Mouse (Mus musculus): Measurements from ENCODE around the gene Aff3. TPM values are rescaled to one million over a fixed set of nuclear protein-coding genes. Genes with fewer than 3 reads are reported as not detected.

Aff3 gene
- polyA plus RNA-seq, 1 experiment from 2014 or later = 0.38 TPM

GRCm38 (mm10) chr1:38594766-38595165 is 70.0 kb downstream of the Aff3 start:
- no peak for ATAC-seq (ENCODE audit: low read depth)
- Histone ChIP-seq H3K4me2 (ENCODE audit: low read depth, low read length) (no peak overlapping the region), H3K4me3 (ENCODE audit: low read depth, low read length) (no peak overlapping the region), H3K4me1 (ENCODE audit: control insufficient read depth, low read depth, low read length) (no peaks in the 10 kb centered on the region), H3K36me3 (ENCODE audit: control insufficient read depth, insufficient read depth) (no peaks in the 10 kb centered on the region), H3K9ac (ENCODE audit: low read depth, low read length) (no peak overlapping the region), H3K27me3 (ENCODE audit: control insufficient read depth, insufficient read depth, low read depth, low read length) (no peaks in the 10 kb centered on the region), H3K27ac (ENCODE audit: low read length) (no peak overlapping the region), H3K9me3 (replicated peaks; ENCODE audit: control insufficient read depth, low read length) (no peaks in the 10 kb centered on the region)
- 53% methylated on average over 5 of the region's 5 CpGs for WGBS (ENCODE audit: insufficient replicate concordance)

- Histone ChIP-seq H3K27me3 (ENCODE audit: control insufficient read depth, insufficient read depth, low read depth, low read length) (no peaks in the 10 kb centered on the region), H3K4me2 (ENCODE audit: low read depth, low read length) (no peak overlapping the region), H3K4me1 (ENCODE audit: control insufficient read depth, low read depth, low read length) (no peaks in the 10 kb centered on the region), H3K9me3 (replicated peaks; ENCODE audit: control insufficient read depth, low read length) (no peaks in the 10 kb centered on the region), H3K36me3 (ENCODE audit: control insufficient read depth, insufficient read depth) (no peaks in the 10 kb centered on the region), H3K27ac (ENCODE audit: low read length) (no peak overlapping the region), H3K4me3 (ENCODE audit: low read depth, low read length) (no peak overlapping the region), H3K9ac (ENCODE audit: low read depth, low read length) (no peak overlapping the region)
- WGBS (ENCODE audit: insufficient replicate concordance) = 68% methylated on average over 8 of the region's 8 CpGs
- ATAC-seq (ENCODE audit: low read depth) = no peak
Measured at GRCm38 (mm10) chr1:38591194-38591593, 73.6 kb downstream of the Aff3 start.

- no peak overlapping the region for H3K9ac ChIP-seq (ENCODE audit: low read depth, low read length)
- H3K27ac ChIP-seq (ENCODE audit: low read length) = no peak overlapping the region
- no peak for ATAC-seq (ENCODE audit: low read depth)
- H3K27me3 ChIP-seq (ENCODE audit: control insufficient read depth, insufficient read depth, low read depth, low read length) = no peaks in the 10 kb centered on the region
- H3K36me3 ChIP-seq (ENCODE audit: control insufficient read depth, insufficient read depth) = no peaks in the 10 kb centered on the region
- H3K4me1 ChIP-seq (ENCODE audit: control insufficient read depth, low read depth, low read length) = no peaks in the 10 kb centered on the region
- no peaks in the 10 kb centered on the region for H3K9me3 ChIP-seq (replicated peaks; ENCODE audit: control insufficient read depth, low read length)
- 65% methylated on average over 6 of the region's 6 CpGs for WGBS (ENCODE audit: insufficient replicate concordance)
- no peak overlapping the region for H3K4me2 ChIP-seq (ENCODE audit: low read depth, low read length)
- H3K4me3 ChIP-seq (ENCODE audit: low read depth, low read length) = no peak overlapping the region
Measured at GRCm38 (mm10) chr1:38588741-38589140, 76.0 kb downstream of the Aff3 start.

- Histone ChIP-seq H3K9me3 (replicated peaks; ENCODE audit: control insufficient read depth, low read length) (no peaks in the 10 kb centered on the region), H3K27me3 (ENCODE audit: control insufficient read depth, insufficient read depth, low read depth, low read length) (no peaks in the 10 kb centered on the region), H3K36me3 (ENCODE audit: control insufficient read depth, insufficient read depth) (no peaks in the 10 kb centered on the region), H3K9ac (ENCODE audit: low read depth, low read length) (no peak overlapping the region), H3K4me1 (ENCODE audit: control insufficient read depth, low read depth, low read length) (no peaks in the 10 kb centered on the region), H3K27ac (ENCODE audit: low read length) (no peak overlapping the region), H3K4me3 (ENCODE audit: low read depth, low read length) (no peak overlapping the region), H3K4me2 (ENCODE audit: low read depth, low read length) (no peak overlapping the region)
- 66% methylated on average over 9 of the region's 9 CpGs for WGBS (ENCODE audit: insufficient replicate concordance)
- ATAC-seq (ENCODE audit: low read depth) = no peak
Measured at GRCm38 (mm10) chr1:38582328-38582727, 82.4 kb downstream of the Aff3 start.

- no peak overlapping the region for H3K27ac ChIP-seq (ENCODE audit: low read length)
Measured at GRCm38 (mm10) chr1:38580572-38580971, 84.2 kb downstream of the Aff3 start.

GRCm38 (mm10) chr1:38578339-38578738 is 86.4 kb downstream of the Aff3 start:
- Histone ChIP-seq H3K9me3 (replicated peaks; ENCODE audit: control insufficient read depth, low read length) (no peaks in the 10 kb centered on the region), H3K27me3 (ENCODE audit: control insufficient read depth, insufficient read depth, low read depth, low read length) (no peaks in the 10 kb centered on the region), H3K4me3 (ENCODE audit: low read depth, low read length) (no peak overlapping the region), H3K4me1 (ENCODE audit: control insufficient read depth, low read depth, low read length) (no peaks in the 10 kb centered on the region), H3K9ac (ENCODE audit: low read depth, low read length) (no peak overlapping the region), H3K36me3 (ENCODE audit: control insufficient read depth, insufficient read depth) (no peaks in the 10 kb centered on the region), H3K4me2 (ENCODE audit: low read depth, low read length) (no peak overlapping the region), H3K27ac (ENCODE audit: low read length) (no peak overlapping the region)
- 45% methylated on average over 5 of the region's 5 CpGs for WGBS (ENCODE audit: insufficient replicate concordance)
- no peak for ATAC-seq (ENCODE audit: low read depth)

More at GRCm38 (mm10) chr1:38580572-38580971, 84.2 kb downstream of the Aff3 start:
- no peak overlapping the region for H3K4me3 ChIP-seq (ENCODE audit: low read depth, low read length)
- H3K9me3 ChIP-seq (replicated peaks; ENCODE audit: control insufficient read depth, low read length) = no peaks in the 10 kb centered on the region
- WGBS (ENCODE audit: insufficient replicate concordance) = 47% methylated on average over 2 of the region's 2 CpGs
- H3K27me3 ChIP-seq (ENCODE audit: control insufficient read depth, insufficient read depth, low read depth, low read length) = no peaks in the 10 kb centered on the region
- H3K4me2 ChIP-seq (ENCODE audit: low read depth, low read length) = no peak overlapping the region
- no peak for ATAC-seq (ENCODE audit: low read depth)
- no peaks in the 10 kb centered on the region for H3K4me1 ChIP-seq (ENCODE audit: control insufficient read depth, low read depth, low read length)
- no peaks in the 10 kb centered on the region for H3K36me3 ChIP-seq (ENCODE audit: control insufficient read depth, insufficient read depth)
- H3K9ac ChIP-seq (ENCODE audit: low read depth, low read length) = no peak overlapping the region

- H3K9ac ChIP-seq (ENCODE audit: low read depth, low read length) = no peak overlapping the region
- no peak overlapping the region for H3K4me2 ChIP-seq (ENCODE audit: low read depth, low read length)
- no peak overlapping the region for H3K4me3 ChIP-seq (ENCODE audit: low read depth, low read length)
- no peaks in the 10 kb centered on the region for H3K4me1 ChIP-seq (ENCODE audit: control insufficient read depth, low read depth, low read length)
- no peaks in the 10 kb centered on the region for H3K27me3 ChIP-seq (ENCODE audit: control insufficient read depth, insufficient read depth, low read depth, low read length)
- H3K36me3 ChIP-seq (ENCODE audit: control insufficient read depth, insufficient read depth) = no peaks in the 10 kb centered on the region
- no peak overlapping the region for H3K27ac ChIP-seq (ENCODE audit: low read length)
- WGBS (ENCODE audit: insufficient replicate concordance) = 43% methylated on average over 3 of the region's 3 CpGs
- ATAC-seq (ENCODE audit: low read depth) = no peak
- H3K9me3 ChIP-seq (replicated peaks; ENCODE audit: control insufficient read depth, low read length) = no peaks in the 10 kb centered on the region
Measured at GRCm38 (mm10) chr1:38567791-38568190, 97.0 kb downstream of the Aff3 start.

- H3K4me2 ChIP-seq (ENCODE audit: low read depth, low read length) = no peak overlapping the region
- no peak for ATAC-seq (ENCODE audit: low read depth)
- H3K4me1 ChIP-seq (ENCODE audit: control insufficient read depth, low read depth, low read length) = no peaks in the 10 kb centered on the region
- no peak overlapping the region for H3K4me3 ChIP-seq (ENCODE audit: low read depth, low read length)
- H3K9me3 ChIP-seq (replicated peaks; ENCODE audit: control insufficient read depth, low read length) = no peaks in the 10 kb centered on the region
- WGBS (ENCODE audit: insufficient replicate concordance) = 58% methylated on average over 8 of the region's 9 CpGs
- no peaks in the 10 kb centered on the region for H3K27me3 ChIP-seq (ENCODE audit: control insufficient read depth, insufficient read depth, low read depth, low read length)
- no peak overlapping the region for H3K9ac ChIP-seq (ENCODE audit: low read depth, low read length)
- no peak overlapping the region for H3K27ac ChIP-seq (ENCODE audit: low read length)
- H3K36me3 ChIP-seq (ENCODE audit: control insufficient read depth, insufficient read depth) = no peaks in the 10 kb centered on the region
Measured at GRCm38 (mm10) chr1:38566101-38566678, 98.6 kb downstream of the Aff3 start.

GRCm38 (mm10) chr1:38565295-38565777 is 99.4 kb downstream of the Aff3 start:
- WGBS (ENCODE audit: insufficient replicate concordance) = 62% methylated on average over 7 of the region's 7 CpGs
- Histone ChIP-seq H3K4me3 (ENCODE audit: low read depth, low read length) (no peak overlapping the region), H3K4me2 (ENCODE audit: low read depth, low read length) (no peak overlapping the region), H3K27me3 (ENCODE audit: control insufficient read depth, insufficient read depth, low read depth, low read length) (no peaks in the 10 kb centered on the region), H3K9ac (ENCODE audit: low read depth, low read length) (no peak overlapping the region), H3K9me3 (replicated peaks; ENCODE audit: control insufficient read depth, low read length) (no peaks in the 10 kb centered on the region), H3K4me1 (ENCODE audit: control insufficient read depth, low read depth, low read length) (no peaks in the 10 kb centered on the region), H3K27ac (ENCODE audit: low read length) (no peak overlapping the region), H3K36me3 (ENCODE audit: control insufficient read depth, insufficient read depth) (no peaks in the 10 kb centered on the region)
- no peak for ATAC-seq (ENCODE audit: low read depth)
